Mouse (Mus musculus) cerebellum, postnatal 10 days (tissue): ENCODE measurements around the gene Sec14l5.
"Not testable (repeated sequence)": the region's sequence is repeated elsewhere in the genome, so short reads cannot be mapped to it uniquely, and the experiment has no call there.

ENCODE experiments used
- DNase-seq, 2 experiments: peaks; one replicate each; pipeline ENCODE4 v3.0.0; 2021; ENCODE audit warnings: mixed read lengths in 2 of 2

Gene Sec14l5

GRCm38 (mm10) chr16:5217341-5218133 is 70.6 kb downstream of the Sec14l5 start:
- DNase-seq, result no peak

- no peak for DNase-seq
These were observed 74.5 kb downstream of the Sec14l5 start for GRCm38 (mm10) chr16:5221403-5221802.

GRCm38 (mm10) chr16:5222140-5222539 is 75.2 kb downstream of the Sec14l5 start, which contains the start of gene AU021092:
Gene AU021092, minus strand, starts transcription at chr16:5222299.
- DNase-seq, result no peak

- DNase-seq, result not testable (repeated sequence)
These were observed 79.6 kb downstream of the Sec14l5 start for GRCm38 (mm10) chr16:5226534-5226933.

- DNase-seq, result not testable (repeated sequence)
These were observed 80.6 kb downstream of the Sec14l5 start for GRCm38 (mm10) chr16:5227501-5227900.

- DNase-seq, result not testable (repeated sequence)
These were observed 81.2 kb downstream of the Sec14l5 start for GRCm38 (mm10) chr16:5228103-5228502.

- no peak for DNase-seq
These were observed 86.1 kb downstream of the Sec14l5 start for GRCm38 (mm10) chr16:5232982-5233381.

- peak; percentile 97 to 98 for DNase-seq
These were observed 86.8 kb downstream of the Sec14l5 start, which contains the start of gene Alg1 for GRCm38 (mm10) chr16:5233418-5234313. Gene Alg1, plus strand, starts transcription at chr16:5233621.
